Mouse (Mus musculus) central nervous system, embryonic 18 days (tissue): ENCODE data around the gene Cdk20. TPM values are rescaled to one million over a fixed set of nuclear protein-coding genes. Genes with fewer than 3 reads are reported as not detected.

Experiments used
- polyA plus RNA-seq: library from polyadenylated mRNA; depleted of rRNA; stranded (reverse); fragments of >200 nt; gene quantifications from 2 replicates; pipeline ENCODE4 v1.2.3, GENCODE M21; 2012; rRNA removed

Gene Cdk20
- polyA plus RNA-seq: 27.5 and 29.4 TPM in 2 replicates

GRCm38 (mm10) chr13:64432017-64432995, at the start of gene Cdk20:
Gene Cdk20 (plus strand): TSS chr13:64432314.

Other genes starting within 250 kb of the Cdk20 start
- gene Cdc14b, start 157.0 kb upstream of the Cdk20 start, polyA plus RNA-seq: 3.5 and 4.5 TPM in 2 replicates
- 5.2 and 5.3 TPM in 2 replicates for gene Aaed1, start 119.6 kb upstream of the Cdk20 start, polyA plus RNA-seq
- gene Ctsl, start 61.4 kb upstream of the Cdk20 start, polyA plus RNA-seq: 106 and 114 TPM in 2 replicates
- 0.05 TPM in 1 of 2 replicates, not detected in the other for gene Fam240b, start 65.5 kb downstream of the Cdk20 start, polyA plus RNA-seq